Mouse (Mus musculus): ENCODE data around the gene Rgs10.

Rgs10 gene

DNA sequence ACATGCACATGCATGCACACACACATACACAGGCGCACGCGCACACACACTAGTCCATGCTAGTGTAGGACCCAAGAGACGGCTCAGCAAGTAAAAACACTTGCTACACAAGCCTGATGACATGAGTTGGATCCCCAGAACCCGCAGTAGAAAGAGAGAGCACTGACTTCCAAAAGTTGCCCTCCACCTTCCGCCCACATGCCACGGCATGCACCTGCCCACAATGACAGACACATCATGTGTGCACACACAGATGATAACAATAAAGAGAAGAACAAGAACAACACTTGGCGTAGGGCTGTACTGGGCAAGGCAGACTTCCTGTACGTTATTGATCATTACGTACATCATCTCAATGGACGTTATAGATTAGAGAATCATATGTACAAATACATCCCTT, 44.4 kb downstream of the Rgs10 start:
- DNase-seq (ENCODE audit: low read depth, low spot score) = no peak

DNA sequence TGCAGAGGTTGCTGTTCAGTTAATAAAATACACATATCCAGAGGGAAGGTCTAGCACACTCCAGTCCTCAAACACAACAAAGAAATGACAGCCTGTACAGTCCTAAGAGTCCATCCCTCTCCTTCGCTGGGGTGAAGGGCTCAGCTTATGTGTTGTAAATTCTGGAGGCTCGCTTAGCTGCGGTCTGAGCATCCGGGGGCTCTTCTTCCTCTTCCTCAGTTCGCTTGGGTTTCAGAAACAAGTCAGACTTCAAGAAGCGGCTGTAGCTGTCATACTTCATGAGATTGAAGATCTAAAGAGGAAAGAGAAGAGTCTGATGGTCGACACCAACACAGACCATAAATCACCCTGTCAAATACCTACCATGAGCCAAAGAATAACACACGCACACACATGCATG, 44.8 kb downstream of the Rgs10 start:
- DNase-seq (ENCODE audit: low read depth, low spot score) = no peak

DNA sequence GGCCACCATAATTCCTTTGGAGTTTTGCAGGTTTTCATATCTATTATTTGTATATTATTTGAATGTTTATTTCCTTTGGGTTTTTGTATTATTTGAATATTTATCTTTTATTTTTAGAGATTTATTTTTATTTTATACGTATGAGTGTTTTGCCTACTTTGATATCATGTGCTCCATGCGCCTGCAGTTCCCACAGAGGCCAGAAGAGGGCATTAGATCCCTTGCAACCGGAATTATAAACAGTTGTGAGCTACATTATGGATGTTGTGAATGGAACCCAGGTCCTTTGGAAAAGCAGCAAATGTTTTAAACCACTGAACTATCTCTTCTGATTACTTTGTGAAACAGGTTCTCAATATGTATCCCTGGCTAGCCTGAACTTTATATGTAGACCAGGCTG, 46.2 kb downstream of the Rgs10 start:
- no peak for DNase-seq (ENCODE audit: low read depth, low spot score)

DNA sequence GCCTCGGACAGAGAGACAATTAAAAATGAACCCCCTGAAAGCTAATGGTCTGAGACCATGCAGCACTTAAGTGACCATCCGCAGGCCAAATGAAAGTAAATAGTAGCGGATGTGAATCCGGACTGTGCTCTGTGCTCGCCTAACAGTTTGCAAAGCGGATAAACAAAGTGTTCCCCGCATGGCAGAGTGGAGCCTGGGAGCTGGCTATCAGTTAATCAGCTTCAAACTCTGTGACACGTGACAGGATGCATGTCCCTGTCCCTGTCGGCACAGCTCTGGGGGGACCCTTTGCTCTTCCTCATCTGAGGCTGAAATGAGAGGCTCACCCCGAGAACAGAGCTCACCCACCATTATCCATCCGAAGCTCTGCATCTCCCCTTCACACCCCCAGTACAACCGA, 49.2 kb downstream of the Rgs10 start:
- no peak for DNase-seq (ENCODE audit: low read depth, low spot score)

DNA sequence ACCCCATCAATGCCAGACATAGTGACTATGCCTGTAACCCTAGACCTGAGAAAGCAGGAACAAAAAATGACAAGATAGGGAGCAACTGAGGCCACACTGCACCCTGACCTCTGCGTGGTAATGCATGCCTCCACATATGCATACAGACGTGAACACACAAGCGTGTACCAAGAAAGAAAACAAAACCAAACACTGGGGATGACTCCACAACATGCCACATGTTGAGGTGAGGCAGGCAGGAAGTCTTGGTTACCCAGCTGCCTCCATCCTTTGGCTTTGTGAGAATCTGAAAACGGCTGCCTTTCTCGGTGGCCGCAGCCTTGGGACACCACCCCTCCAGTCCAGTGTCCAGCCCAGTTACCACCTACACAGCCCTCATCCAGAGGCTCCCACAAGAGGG, 49.7 kb downstream of the Rgs10 start:
- no peak for DNase-seq (ENCODE audit: low read depth, low spot score)

DNA sequence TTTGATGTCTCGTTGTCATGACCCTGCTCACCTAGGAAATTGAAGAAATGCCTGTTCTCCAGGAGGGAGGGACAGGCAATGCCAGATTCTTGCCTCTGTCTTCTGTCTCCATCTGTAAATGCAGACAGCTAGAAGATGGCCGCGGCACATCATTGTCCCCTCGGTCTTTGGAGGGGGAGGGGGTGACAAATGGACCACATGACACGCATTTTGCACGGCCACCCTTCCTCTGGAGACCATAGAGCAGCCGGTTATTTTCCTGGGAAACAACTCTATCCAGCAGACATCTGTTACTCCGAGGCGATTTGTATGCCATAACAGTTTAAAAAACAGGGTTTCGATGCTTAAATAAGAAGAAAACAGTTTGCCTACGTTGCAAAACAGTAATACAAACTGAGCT, 51.9 kb downstream of the Rgs10 start:
- DNase-seq (ENCODE audit: low read depth, low spot score) = no peak

DNA sequence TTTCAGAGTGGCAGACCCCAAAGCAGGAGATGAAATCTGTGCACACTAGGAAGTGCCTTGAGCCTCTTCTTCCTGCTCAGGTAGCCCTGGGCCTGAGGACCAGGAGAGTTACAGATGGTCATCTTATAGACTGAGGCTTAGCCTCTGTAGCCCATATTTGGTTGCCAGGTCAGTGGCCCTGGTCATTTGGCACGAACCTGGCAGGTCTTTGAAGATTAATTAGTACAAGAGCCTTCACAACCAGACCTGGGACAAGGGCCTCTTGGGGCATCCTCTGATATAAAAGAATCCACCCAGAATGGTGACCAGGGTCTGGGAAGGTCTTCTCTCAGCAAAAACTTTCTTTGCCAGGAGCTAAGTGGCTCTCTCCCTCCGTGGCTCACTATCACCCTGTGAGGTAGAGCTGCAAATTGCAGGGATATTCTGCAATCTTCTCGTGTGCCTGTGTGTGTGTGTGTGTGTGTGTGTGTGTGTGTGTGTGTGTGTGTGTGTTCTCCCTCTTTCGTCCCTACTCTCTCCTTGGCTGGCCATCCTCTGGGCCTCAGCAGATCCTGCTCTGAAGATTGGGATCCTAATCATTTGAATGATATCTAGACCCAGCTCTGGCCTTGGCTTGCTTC, 53.4 kb downstream of the Rgs10 start:
- DNase-seq (ENCODE audit: low read depth, low spot score) = no peak

DNA sequence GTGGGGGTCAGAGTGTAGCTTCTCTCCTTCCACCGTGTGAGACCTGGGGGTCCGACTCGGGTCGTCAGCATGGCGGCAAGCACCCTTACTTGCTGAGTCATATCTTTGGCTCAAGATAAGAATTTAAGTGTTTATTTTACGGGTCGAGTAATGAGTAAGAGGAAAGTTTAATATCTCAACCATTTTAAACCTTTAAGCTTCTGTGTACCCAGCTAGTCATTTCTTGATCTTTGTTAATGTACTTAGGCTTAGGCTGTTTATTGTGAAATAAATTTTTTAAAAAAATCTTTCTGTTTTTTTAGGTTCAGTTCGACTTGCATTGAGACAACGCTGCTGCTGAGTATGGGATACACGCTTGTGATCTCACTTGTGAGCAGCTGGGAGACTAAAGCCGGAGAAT, 54.0 kb downstream of the Rgs10 start:
- no peak for DNase-seq (ENCODE audit: low read depth, low spot score)

DNA sequence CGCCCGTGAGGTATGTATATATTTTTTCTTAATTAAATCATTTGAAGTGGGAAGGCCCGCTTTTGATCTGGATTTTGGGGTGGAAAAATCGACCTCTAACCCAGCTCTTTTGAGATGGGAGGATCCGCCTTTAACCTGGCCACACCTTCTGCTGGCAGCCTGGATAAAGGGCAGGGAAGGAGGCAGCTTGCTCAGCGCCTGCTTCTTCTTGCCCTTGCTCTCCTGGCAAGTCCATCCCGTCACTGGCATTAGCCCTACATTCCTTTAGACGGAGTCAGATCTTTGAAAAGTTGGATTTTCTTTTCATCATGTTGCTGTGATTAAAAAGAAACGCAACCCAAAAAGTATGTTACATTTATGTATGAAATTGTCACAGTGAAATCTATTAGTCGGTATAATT, 54.8 kb downstream of the Rgs10 start:
- no peak for DNase-seq (ENCODE audit: low read depth, low spot score)

DNA sequence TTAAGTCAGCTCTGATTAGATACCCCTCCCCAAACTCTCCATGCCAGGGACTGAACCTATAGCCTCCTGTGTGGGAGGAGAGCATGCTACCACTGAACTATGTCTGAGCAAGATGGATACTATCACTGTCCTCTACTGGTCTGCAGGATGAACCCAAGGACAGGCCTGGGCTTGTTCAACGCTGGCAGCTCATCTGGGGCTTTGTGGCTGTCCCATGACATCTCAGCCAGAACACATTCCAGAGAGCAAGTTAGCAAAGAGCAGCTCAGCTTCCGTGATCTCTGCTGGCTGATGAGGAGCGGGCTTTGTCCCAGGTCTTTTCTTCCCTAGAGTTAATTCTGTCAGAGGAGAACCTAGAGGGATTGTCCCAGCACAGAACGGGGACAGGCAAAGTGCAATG, 55.6 kb downstream of the Rgs10 start:
- DNase-seq (ENCODE audit: low read depth, low spot score) = no peak

DNA sequence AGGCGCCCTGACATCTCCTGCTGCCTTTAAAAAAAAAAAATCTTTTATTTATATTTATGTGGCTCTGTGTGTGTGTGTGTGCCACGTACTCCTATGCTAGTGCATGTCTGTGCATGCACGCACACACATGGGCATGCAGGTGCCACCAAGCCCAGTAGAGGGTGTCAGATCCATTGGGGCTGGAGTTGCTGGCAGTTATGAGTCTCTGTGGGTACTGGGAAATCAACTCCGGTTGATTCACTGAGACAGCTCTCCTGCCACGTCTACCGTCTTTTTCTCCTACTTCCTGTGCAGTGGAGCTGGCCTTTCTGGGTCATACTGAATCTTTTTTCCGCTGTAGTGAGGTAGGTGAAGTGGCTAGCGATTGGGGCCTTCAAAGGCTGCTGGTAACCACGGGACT, 58.8 kb downstream of the Rgs10 start:
- DNase-seq (ENCODE audit: low read depth, low spot score) = no peak

DNA sequence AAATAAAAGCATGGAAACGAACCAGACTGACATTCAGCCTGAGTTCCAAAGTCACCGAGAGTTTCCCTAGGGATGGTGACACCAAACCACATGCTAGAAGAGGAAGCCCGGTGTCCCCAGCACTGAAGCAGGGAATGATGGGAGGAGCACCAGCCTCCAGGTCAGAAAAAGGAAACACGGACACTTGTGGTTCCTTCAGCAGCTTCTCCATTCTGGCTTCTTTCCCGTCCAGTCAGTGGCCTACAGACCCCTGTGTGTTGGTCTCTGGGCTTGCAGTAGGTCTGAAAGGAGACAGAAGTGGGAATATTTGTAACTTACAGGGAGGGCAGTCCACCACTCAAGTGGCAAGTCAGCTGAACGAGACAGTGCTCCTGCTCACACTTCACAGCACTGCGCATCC, 59.4 kb downstream of the Rgs10 start:
- no peak for DNase-seq (ENCODE audit: low read depth, low spot score)

DNA sequence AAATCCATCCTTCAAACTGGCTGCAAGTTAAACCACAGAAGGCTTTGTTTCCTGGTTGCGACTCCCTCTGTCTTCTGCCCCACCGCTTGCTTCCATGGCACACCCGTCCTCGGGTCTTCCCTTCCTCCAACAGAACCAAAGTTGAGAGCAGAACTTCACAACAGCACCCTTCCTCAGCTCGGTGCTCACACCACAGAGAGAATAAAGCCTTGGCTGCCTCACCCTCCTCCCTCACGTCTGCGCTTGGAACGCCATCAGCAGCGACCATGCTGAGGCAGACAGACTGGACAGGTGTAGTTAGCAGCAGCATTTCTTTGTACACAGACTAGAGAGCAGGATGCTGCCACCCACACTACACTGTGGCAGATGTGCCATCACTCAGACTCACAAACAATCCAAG, 59.8 kb downstream of the Rgs10 start:
- no peak for DNase-seq (ENCODE audit: low read depth, low spot score)

DNA sequence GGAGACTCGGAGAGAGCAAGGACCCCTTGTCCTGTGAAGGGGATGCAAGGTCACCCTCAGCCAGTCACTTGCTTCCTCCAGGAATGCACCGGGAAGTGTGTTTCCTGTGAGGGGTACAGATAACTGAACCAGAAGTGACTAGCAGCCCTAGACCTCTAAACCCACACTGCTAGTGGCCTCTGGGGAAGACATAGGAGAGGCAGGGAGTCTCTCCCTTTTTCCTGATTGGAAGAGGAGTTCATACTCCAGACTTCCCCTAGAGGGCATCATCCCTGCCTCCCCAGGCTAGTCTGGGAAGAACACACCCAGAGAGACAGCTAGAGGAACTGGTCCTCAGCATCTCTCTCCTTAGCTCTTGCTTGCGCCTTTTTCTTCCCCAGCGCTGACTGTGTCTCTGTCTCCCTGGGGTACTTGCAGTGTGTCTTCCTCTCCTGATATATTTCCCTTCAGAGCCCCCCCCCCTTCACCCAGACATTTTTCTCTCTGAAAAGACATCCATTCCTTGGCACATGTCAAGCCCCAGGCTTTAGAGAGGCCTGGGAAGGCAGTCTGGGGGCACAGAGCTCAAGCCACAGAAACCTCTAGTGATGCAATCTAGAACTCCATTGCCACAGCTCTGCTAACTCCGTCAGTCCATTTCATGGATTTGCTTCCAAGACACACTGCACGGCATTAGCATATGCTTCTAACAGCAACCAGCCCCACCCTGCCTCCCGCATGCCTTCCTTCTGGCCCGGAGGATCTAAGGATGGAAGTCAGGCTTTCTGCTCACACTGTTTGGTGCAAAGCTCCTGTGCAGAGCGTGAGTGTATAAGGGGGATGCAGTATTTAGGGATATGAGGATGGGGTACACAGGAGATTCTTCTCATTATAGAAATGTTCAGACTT, 61.4 kb downstream of the Rgs10 start:
- no peak for DNase-seq (ENCODE audit: low read depth, low spot score)

DNA sequence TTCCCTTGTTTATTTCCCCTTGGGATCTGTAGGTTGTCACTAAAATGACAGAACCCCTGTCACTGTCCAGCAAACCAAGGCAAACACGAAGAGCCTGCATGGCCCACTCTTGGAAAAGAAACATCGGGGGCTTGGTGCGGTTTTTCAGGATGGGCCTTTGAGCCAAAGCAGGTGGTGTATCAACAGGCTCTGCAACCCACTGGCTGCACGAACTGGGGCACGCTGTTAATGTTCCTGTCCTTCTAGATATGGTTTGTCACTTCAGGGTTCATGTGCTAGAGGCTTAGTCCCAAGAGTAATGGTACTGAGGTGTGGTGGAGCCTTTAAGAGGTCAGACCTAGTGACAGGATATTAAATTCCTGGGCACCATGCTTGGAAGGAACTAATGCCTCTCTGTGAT, 63.1 kb downstream of the Rgs10 start:
- DNase-seq (ENCODE audit: low read depth, low spot score) = no peak

DNA sequence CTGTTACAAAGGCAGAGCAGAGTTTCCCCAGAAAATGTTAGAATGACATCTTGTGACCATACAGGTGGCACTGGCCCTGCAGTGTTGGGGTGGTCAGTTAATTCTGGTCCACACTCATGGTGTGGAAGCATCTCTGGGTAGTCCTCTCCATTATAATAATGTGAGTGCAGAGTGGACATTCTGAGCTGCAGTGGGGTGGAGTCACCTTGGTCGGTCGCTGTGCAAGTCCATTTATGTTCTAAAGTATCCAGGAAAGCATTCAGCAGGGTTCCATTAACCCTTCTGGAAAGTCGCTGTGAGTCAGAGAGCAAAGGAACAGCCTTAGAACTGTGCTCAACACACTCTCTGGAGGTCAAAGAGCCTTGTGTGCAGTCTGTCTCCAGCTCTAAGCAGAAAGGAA, 65.8 kb downstream of the Rgs10 start:
- DNase-seq (ENCODE audit: low read depth, low spot score) = no peak

DNA sequence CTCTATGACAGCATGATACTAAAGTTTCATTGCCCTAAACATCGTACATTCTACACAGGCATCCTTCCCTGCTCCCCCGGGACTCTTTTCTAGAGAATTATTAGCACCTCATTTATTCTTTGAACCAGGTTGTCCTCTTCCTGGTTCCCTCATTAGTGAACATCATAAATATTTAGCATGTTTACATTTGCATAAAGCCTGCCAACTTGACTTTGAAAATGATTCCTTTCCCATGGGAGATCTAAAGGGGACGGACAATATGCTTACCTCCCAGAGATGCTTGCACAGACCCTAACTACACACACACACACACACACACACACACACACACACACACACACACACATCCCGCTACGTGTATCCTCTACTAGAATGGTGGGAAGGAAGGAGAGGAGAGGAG, 67.4 kb downstream of the Rgs10 start:
- no peak for DNase-seq (ENCODE audit: low read depth, low spot score)

DNA sequence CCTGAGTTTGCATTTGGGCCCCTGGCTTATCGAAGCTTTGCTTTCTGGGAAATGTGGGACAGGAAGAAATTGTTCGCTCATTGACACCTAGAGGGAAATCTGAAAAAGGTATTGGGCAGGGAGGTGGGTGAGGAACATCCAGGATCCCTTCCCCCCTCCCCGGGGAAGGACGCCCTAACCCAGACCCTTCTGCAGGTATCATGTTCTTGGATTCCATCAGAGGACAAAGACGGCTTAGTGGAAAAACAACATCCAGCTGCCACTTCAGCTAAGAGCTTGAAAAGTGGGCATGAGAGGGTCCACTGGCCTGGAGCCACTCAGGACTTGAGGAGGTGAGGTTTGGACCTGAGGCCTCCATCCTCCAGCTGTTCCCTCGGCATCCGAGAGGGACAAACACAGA, 68.2 kb downstream of the Rgs10 start:
- DNase-seq (ENCODE audit: low read depth, low spot score) = no peak

DNA sequence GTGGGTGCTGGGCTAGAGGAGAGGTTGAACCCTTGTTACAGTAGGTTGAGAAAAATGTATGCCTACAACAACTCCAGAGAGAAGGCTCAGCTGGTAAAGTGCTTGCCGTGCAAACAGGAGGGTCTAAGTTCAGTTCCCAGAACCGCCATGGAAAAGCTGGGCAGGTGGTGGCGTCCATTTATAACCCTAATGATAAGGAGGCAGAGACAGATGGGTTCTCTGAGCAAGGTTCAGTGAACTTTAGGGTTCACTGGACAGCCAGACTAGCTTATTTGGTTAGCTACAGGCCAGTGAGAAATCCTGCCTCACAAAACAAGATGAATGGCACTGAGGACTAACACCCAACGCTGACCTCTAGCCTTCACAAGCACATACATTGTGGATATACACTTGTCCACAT, 68.8 kb downstream of the Rgs10 start:
- no peak for DNase-seq (ENCODE audit: low read depth, low spot score)

DNA sequence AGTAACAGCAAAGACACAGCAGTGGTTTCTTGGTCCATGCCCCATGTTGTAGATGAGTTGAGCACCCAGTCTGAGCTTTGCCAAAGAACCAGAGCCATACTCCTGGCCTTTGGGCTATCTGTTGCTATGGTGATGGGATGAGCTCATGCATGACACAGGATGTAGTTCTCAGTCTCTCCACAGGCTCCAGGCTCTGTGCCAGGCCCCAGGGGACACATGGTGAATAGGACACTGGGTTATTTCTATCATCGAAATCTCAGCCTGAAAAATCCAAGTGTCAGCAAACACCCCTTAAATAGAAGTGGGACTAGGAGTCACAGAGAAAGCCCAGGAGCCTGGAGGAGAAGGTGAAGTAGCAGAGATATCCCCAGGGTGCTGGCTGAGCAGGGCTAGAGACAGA, 70.0 kb downstream of the Rgs10 start:
- no peak for DNase-seq (ENCODE audit: low read depth, low spot score)

DNA sequence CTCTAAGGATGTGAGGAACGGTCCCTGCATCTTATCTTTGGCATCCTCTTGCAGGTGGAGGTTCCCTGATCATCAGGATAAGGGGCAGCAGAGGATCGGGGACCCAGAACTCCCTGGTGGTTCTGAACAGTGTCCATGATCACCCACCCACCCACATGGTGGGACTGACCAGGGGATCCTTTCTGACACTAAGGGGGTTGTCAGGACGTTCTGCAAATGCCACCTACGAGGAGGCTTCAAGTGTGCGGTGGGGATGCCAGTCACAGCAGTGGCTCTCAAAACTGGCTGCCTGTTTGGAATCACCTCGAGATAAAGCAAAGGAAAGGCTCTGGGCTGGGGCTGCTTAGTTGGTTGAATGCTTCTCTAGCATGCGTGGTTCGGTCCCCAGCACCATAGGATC, 71.6 kb downstream of the Rgs10 start:
- no peak for DNase-seq (ENCODE audit: low read depth, low spot score)

DNA sequence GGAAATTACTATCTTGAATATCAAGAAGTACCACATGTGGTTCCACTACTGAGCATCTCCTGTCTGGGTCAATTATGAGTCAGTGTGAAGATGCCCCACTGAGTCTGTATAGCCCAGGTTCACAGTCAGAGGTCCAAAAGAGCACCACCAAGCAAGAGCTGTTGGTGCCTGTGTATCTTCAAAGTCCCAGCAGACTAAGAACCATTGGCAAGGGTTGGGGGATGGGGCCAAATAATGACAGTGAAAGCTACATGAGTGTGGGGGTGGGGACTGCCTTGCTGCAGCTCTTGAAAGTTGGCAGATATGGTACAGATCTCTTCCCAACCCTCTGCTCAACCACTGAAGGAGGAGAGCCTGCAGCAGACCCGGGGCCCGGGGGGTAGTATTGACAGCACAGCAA, 72.0 kb downstream of the Rgs10 start:
- DNase-seq (ENCODE audit: low read depth, low spot score) = no peak

DNA sequence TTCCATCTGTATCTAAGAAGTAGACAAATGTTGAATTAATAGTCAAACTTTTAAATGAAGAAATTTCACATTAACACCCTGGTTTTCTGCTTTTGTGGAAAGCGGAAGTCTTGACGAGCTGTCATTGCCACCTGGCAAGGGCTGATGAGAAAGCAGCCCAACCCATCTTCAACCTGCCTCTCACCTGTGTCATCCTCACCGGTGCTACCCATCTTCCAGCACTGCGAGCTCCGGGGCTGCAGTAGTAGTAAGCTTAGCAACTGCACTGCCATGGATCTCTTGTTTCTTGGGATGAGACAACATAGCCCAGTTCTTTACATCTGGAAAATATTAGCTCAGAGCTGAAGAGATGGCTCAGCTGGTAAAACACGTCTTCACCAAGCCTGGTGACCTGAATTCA, 72.9 kb downstream of the Rgs10 start:
- no peak for DNase-seq (ENCODE audit: low read depth, low spot score)

All from telencephalon, adult 2 months (tissue).